Mouse (Mus musculus) urinary bladder, postnatal 14 days (tissue): ENCODE results near the gene Gm42742.

Experiments used
- DNase-seq: peaks from one replicate; pipeline ENCODE4 v3.0.0; 2021; ENCODE audit warnings: low spot score

Gene Gm42742

DNA sequence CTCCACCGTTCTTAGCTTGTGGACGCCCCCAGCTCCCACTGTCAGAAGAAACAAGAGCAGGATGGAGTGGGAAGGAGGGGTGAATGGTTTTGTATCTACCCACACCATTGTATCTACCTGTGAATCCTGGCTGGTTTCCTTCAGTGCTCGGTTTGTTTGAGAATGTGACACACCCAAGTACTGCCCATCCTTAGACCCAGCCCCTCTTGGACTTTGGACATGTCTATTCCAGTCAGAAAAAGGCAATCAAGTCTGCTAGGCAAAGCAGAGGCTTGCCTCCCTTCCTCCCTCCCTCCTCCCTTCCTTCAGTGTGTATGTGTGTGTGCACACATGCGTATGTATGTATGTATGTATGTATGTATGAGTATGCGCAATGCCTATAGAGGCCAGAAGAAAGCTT is 17.3 kb downstream of the Gm42742 start:
- DNase-seq, result no peak

DNA sequence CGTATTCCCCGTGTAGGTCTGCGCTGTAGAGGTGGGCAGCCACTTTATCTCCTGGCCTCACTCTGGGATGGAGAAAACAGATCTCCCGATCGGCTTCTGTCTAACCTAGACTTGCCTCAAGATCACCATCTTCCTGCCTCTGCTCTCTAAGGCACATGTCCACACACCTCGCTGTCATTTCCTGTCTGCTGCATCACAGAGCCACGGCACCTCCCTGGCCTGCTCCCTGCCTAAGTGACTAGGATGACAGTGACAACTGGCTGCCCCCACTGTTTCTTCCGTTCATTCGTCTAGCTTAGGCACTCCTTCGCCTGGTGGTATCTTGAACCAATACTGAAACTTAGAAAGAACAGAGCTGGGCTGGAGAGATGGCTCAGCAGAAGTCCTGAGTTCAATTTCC is 21.3 kb downstream of the Gm42742 start:
- DNase-seq, result no peak

DNA sequence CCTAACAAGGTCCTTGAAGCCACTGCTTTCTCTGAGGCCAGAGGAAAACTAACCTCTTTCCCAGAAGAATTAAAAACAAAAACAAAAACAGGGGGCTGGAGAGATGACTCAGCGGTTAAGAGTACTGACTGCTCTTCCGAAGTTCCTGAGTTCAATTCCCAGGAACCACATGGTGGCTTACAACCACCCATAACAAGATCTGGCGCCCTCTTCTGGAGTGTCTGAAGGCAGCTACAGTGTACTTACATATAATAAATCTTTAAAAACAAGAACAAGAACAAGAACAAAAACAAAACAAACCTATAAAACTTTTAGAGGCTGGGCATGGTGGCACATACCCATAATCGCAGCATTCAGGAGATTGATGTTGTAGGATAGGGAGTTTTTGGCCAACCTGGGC is 24.4 kb downstream of the Gm42742 start:
- DNase-seq, result no peak

DNA sequence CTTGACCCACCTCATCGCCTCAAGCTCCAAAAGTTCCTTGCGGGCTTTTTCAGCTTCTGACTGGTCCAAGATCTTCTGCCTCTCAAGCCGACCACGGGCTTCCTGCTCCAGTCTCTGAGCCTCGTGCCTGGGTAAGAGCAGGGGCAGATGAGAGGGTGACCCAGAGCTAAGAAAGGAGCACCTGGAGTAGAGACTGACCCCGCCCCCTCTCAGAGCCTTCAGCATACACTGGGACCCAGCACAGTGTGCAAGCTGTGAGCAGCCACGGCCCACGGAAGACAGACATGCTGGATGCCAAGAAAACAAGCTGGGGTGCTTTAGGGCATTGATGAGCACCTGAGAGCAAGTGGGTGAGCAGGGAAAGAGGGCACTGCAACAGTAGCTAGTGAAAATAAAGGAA is 32.1 kb downstream of the Gm42742 start:
- DNase-seq, result no peak

DNA sequence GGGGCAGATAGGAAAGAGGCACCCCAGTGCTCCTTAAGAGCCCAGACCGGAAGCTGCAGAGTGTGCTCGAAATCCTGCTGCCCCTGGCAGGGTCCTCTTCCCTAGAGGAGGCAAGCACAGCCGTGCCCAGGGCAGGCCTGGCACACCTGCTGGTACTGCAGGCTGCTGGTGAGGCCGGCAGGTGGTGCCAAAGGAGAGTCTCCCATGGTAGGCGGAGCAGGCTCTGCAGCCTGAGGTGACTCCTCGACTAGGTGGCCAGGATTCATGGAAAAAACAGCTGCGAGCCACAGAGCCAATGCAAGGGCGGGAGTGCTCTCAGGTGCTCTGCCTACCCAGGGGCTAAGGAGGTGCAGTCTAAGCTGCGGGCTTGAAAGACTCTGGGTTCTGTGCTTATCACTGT is 34.6 kb downstream of the Gm42742 start:
- peak; percentile 58 for DNase-seq

DNA sequence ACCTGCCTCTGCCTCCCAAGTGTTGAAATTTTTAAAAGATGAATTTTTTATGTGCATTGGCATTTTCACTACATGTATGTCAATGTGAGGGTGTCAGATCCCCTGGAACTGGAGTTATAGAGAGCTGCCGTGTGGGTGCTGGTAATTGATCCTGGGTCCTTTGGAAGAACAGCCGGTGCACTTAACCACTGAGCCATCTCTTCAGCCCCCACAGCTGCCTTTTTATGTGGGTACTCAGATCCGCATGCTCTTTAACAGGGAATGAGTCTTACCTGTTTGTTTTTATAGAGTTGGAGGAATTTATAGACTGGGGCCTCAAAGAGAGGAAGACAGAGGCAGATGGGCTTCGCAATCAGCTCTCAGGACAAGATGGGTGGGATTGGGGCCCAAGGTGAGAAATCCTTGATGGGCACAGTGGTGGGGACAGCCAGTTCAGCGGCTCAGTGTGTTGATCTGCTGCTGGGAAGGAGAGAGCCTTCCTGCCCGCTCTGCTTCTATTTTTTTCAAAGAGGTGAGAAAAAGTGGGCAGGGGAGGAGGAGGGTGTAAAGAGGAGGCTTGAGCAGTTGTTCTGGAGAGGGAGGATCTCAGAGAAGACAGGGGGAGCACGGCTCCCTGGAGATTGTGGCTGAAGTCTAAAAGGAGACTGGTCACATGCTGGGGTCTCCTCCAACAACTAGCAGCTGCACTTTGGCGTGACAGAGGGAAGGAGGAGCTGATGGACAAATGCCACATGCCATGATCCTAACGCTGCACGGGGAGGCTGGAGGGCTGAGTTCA is 36.0 kb downstream of the Gm42742 start:
- no peak for DNase-seq

DNA sequence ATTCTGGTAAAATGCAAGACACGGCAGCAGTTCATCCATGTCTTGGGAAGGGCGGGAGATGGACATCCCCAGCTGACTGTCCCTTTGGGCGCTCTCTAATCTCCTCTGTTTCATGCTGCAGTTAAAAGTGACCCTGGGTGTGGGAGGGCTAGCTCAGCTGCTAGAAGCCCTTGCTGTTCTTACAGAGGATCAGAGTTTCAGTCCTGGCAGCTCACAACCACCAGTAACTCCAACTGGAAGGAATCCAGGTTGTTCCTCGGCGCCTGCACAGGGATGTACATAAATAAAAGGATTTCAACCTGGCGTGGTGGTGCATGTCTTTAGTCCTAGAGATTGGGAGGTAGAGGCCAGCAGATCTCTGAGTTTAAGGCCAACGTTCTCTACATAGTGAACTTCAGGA is 37.8 kb downstream of the Gm42742 start:
- DNase-seq, result no peak

DNA sequence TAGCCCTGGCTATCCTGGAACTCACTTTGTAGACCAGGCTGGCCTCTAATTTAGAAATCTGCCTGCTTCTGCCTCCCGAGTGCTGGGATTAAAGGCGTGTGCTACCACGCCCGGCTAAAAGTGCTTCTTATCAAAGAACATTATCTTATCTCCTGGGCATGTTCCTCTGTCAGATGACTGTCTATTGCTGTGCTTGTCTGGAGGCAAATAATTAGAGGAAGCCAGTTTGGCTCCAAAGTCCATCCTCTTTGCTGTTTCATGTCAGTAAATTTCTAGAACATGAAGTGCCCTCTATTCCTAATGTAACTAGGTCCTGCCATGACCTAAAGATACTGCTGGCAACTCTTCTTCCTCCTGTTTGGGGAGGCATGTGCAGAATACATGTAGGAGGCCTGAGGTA is 38.8 kb downstream of the Gm42742 start:
- no peak for DNase-seq

DNA sequence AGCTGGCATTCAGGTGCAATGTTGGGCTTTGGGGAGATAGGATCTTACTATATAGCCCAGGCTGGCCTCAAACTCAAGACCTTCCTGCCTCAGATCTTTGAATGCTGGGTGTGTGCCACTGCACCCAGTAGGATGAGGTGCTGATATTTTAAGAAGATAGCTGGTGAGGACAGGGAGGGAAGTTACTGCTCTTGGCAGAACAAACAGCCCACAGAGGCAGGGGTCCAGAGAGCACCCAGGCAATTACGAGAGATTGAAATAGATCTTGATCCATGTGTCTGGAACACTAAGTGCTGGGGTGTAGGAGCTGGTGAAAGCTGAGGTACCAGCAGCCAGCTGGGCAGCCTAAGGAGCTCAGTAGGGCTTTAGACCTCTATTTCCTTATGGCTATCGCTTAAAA is 39.3 kb downstream of the Gm42742 start:
- no peak for DNase-seq

DNA sequence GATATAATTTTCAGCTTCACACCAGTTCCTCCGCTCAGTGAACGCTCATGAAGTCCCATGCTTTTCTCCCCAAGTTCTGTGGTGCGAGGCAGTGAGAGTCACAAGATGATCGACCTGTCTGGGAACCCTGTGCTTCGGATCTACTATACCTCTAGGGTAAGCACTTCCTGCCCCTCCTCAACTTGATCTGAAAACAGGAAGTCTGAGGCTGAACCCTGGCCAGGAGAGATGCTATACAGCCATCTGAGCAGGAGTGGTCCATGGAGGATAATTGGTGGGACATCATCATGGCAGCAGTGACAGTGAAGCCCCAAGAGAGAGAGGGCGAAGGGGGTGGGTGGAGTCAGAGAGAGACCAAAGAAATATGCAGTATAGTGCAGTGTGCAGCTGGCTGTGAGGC is 42.1 kb downstream of the Gm42742 start:
- no peak for DNase-seq

DNA sequence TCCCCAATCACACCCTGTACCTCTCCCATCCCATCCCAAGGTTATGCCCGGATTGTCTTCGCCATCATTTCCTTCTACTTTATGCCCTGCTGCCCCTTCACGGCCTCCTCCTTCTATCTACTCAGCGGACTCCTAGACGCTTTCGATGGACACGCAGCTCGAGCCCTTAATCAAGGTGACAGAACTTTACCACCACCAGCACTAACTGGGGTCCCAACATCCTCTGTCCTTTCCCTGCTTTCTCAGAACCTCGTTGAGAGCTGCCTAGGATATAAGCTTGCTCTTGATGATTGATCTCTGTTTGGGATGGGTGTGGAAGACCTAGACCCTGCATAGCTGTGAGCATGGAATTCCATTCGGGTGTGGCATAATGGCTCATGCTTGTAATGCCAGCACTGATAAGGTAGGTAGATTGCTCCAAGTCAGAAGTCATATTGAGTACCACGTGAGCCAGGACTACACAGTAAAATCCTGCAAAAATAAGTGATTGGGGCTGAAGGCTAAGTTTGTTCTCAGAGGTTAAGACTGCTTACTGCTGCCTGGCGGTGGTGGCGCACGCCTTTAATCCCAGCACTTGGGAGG is 43.9 kb downstream of the Gm42742 start:
- no peak for DNase-seq

DNA sequence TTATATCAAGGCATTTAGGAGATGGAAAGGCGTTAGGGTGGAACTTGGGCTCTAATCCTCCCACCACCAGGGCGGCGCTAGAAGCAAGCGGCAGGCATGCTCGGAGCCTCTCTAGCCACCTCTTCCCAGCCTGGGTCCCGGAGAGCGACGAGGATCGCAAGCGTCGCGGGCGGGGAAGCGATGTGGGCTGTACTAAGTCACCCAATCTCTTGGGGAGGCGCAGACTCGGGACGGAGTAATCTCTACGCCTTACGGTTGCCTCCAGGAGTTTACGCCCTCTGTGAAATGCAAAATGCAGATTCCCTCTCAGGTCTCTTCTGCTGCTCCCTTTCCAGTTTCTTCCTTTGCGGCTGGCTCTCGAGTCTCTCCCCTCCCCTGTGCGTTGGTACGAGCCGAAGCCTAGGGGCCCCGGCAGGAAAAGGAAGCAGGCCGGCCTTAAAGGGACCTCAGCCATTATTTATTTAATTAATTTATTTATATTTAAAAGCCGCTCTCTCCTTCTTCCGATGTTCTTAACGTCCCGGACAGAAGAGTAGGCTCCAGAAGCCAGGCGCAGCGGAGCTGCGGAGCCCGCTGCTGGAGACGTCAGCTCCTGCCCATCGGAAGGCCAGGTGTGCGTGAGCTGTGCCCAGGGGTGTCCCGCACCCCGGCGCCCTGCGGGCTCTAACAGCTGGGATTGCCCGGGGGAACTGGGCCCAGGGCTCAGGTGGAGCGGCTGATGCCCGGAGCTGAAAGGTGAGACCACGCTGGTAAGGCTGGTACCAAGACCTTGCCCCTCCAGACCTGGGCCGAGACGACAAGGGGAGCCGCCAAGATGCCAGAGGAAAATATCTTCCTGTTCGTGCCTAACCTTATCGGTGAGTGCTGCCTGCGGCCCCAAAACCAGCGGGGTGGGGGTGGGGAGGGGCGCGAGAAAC is 44.7 kb downstream of the Gm42742 start, which contains the start of gene Cdiptos:
Gene Cdiptos, minus strand, starts transcription at position 149 of the 917 bp plus-strand sequence.
- peak; percentile 98 for DNase-seq

DNA sequence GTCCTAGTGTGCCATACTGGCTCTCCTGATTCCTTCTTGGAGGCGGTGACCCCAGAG is 45.2 kb downstream of the Gm42742 start, which contains the start of gene Cdipt:
Gene Cdipt, plus strand, starts transcription at position 22 of the 57 bp plus-strand sequence.
- DNase-seq, result no peak

DNA sequence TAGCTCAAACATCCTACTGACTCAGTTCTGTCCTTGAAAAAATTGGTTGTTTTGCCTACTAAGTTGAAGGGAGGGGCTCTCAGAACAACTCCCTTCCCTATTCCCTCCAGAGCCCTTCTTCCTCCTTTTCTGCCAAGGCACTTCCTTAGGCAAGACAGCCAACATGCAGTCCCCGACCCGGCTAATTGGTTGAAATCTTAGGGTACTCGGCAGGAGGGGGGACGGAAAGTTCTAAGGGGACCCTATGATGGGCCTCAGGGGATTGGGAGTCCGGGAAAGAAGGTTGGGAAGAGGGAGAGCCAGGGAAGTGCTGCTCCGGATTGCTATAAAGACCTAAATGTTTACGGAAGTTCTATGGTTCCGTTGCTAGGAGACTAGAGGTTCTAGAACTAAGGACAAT is 45.4 kb downstream of the Gm42742 start:
- no peak for DNase-seq

DNA sequence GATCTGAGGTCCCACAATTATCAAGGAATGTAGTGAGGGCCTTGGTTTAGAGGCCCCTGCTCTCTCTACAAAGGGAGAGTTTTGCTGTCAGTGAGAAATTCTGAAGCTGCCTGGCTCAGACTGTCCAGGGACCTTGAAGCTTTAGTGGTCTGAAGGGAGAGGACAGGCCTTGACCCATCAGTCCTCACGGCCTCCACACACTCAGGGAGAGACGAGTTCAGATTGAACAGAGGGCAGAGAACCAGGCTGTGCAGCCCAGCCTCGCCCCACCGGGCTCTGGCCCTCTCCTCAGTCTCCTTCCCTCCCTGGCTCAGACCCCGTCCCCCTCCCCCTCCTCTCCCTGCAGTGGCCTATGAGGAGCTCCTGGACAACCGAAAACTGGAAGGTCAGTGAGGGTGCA is 53.5 kb downstream of the Gm42742 start:
- no peak for DNase-seq

DNA sequence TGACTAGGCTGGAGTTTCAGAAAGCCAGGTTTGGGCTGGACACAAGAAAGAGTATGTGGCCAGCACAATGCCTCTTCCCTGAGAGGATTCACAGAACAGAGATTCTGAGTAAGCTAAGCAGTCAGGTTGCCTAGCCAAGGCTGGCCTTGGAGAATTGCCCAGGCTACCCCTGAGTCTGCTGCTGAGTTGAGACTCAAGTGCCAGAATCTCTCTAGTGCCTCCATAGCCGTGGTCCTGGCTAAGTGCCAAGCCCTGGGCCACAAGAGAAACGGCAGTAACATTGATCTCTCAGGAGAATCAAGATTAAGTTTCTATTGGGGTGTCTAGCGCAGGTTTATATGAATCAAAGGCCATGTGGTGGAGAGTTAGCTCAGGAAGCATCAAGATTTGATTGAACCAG is 55.3 kb downstream of the Gm42742 start:
- no peak for DNase-seq
